Comparison of ENCODE assay signal across 19 mouse cellular contexts in genomic region chr1:168046749-168047148, GRCm38 (mm10).
A peak's percentile ranks its signal among the peaks of the same experiment; 100 is the strongest.
DNase-seq lines count a peak whose midpoint lies in the region; ATAC-seq and TF ChIP-seq lines count a peak whose summit lies in the region.
"Had no signal": no experiment of that assay in that cellular context is flagged by ENCODE, and none has a peak within 500 bp of the region (broad histone marks: within the 10 kb centered on the region; RNA-seq: fewer than 3 reads in every experiment).

No protein-coding gene starts in this region.

- no peaks in the 10 kb centered on the region for H3K9me3 ChIP-seq in forebrain, embryonic 11.5 days (ENCODE audit: control insufficient read depth, low read length)
- H3K9me3 ChIP-seq in forebrain, embryonic 10.5 days: no peaks in the 10 kb centered on the region
- H3K9me3 ChIP-seq in forebrain, postnatal 0 days (ENCODE audit: low read length): no peaks in the 10 kb centered on the region
- H3K9me3 ChIP-seq in midbrain, embryonic 15.5 days: no peaks in the 10 kb centered on the region
- H3K9me3 ChIP-seq: intestine, embryonic 15.5 days; kidney, embryonic 15.5 days; liver, embryonic 13.5 days; lung, embryonic 15.5 days had no signal

- no peaks in the 10 kb centered on the region for H3K36me3 ChIP-seq in forebrain, embryonic 11.5 days (ENCODE audit: control insufficient read depth, insufficient read depth, low read length)
- H3K36me3 ChIP-seq in forebrain, embryonic 10.5 days (replicated peaks): no peaks in the 10 kb centered on the region
- no peaks in the 10 kb centered on the region for H3K36me3 ChIP-seq in forebrain, postnatal 0 days (ENCODE audit: insufficient read depth)
- H3K36me3 ChIP-seq in midbrain, embryonic 15.5 days (replicated peaks): no peaks in the 10 kb centered on the region
- H3K36me3 ChIP-seq: intestine, embryonic 15.5 days; kidney, embryonic 15.5 days; liver, embryonic 13.5 days; lung, embryonic 15.5 days had no signal

- H3K4me3 ChIP-seq in forebrain, embryonic 11.5 days (ENCODE audit: low read depth, low read length): no peak overlapping the region
- no peak overlapping the region for H3K4me3 ChIP-seq in forebrain, embryonic 10.5 days
- no peak overlapping the region for H3K4me3 ChIP-seq in forebrain, postnatal 0 days (ENCODE audit: low read depth, low read length)
- H3K4me3 ChIP-seq in midbrain, embryonic 15.5 days: no peak overlapping the region
- H3K4me3 ChIP-seq: intestine, embryonic 15.5 days; kidney, embryonic 15.5 days; liver, embryonic 13.5 days; lung, embryonic 15.5 days had no signal

- DNase-seq in forebrain, embryonic 11.5 days (ENCODE audit: low spot score): no peak
- no peak for DNase-seq in forebrain, embryonic 10.5 days (ENCODE audit: extremely low spot score, low spot score)
- DNase-seq in brain, embryonic 14.5 days (ENCODE audit: low read depth): peak; percentile 86
- peak; percentile 57 for DNase-seq in forebrain, postnatal 0 days
- no peak for DNase-seq in spleen, postnatal 14 days (ENCODE audit: low spot score in 2 of 2)
- DNase-seq in spleen, postnatal 4 days (ENCODE audit: low spot score in 2 of 2): no peak
- DNase-seq: adrenal gland, postnatal 25 days; gastrocnemius, postnatal 36 days; heart, postnatal 14 days; liver, embryonic 13.5 days; right cerebral cortex, adult 18-20 months; thymus, postnatal 14 days had no signal

- TF ChIP-seq CTCF in brain, embryonic 14.5 days (IDR thresholded peaks at IDR 0.05; ENCODE audit: borderline replicate concordance, extremely low read depth, insufficient read depth, insufficient read length): no peak
- TF ChIP-seq CTCF in forebrain, postnatal 0 days (IDR thresholded peaks at IDR 0.05; ENCODE audit: low read depth): no peak

- no peak overlapping the region for H3K9ac ChIP-seq in forebrain, embryonic 11.5 days (ENCODE audit: low read length)
- H3K9ac ChIP-seq in forebrain, postnatal 0 days: no peak overlapping the region
- H3K9ac ChIP-seq in midbrain, embryonic 15.5 days: no peak overlapping the region
- H3K9ac ChIP-seq: intestine, embryonic 15.5 days; kidney, embryonic 15.5 days; liver, embryonic 13.5 days; lung, embryonic 15.5 days had no signal

- no peaks in the 10 kb centered on the region for H3K27me3 ChIP-seq in forebrain, embryonic 11.5 days (ENCODE audit: control insufficient read depth, insufficient read depth, low read length)
- H3K27me3 ChIP-seq in forebrain, embryonic 10.5 days (ENCODE audit: poor library complexity, severe bottlenecking): no peaks in the 10 kb centered on the region
- H3K27me3 ChIP-seq in forebrain, postnatal 0 days (ENCODE audit: insufficient read depth, low read length): no peaks in the 10 kb centered on the region
- H3K27me3 ChIP-seq in midbrain, embryonic 15.5 days (replicated peaks): no peaks in the 10 kb centered on the region
- H3K27me3 ChIP-seq: intestine, embryonic 15.5 days; kidney, embryonic 15.5 days; liver, embryonic 13.5 days; lung, embryonic 15.5 days had no signal

- H3K27ac ChIP-seq in forebrain, embryonic 11.5 days (ENCODE audit: low read depth, low read length): no peak overlapping the region
- no peak overlapping the region for H3K27ac ChIP-seq in forebrain, embryonic 10.5 days
- peak overlapping the region; percentile 35; the same call in 1 of the 2 replicates for H3K27ac ChIP-seq in forebrain, postnatal 0 days (ENCODE audit: low read depth, low read length)
- H3K27ac ChIP-seq in midbrain, embryonic 15.5 days: peak overlapping the region; percentile 13; the same call in 1 of the 2 replicates
- H3K27ac ChIP-seq: intestine, embryonic 15.5 days; kidney, embryonic 15.5 days; liver, embryonic 13.5 days; lung, embryonic 15.5 days; macrophage had no signal

- peak; percentile 52 for ATAC-seq in forebrain, embryonic 11.5 days (replicated peaks; ENCODE audit: low FRiP score)
- peak; percentile 69 for ATAC-seq in forebrain, postnatal 0 days
- ATAC-seq in midbrain, embryonic 15.5 days (replicated peaks): peak; percentile 58
- ATAC-seq in frontal cortex, adult (ENCODE audit: low TSS enrichment): no peak
- ATAC-seq: intestine, embryonic 15.5 days had no signal

- TF ChIP-seq POLR2A in brain, embryonic 14.5 days (IDR thresholded peaks at IDR 0.05; ENCODE audit: borderline replicate concordance, extremely low read depth, insufficient read depth, insufficient read length, poor library complexity, severe bottlenecking): no peak

- peaks cover 6% of the 10 kb centered on the region; the same call in 1 of the 2 replicates for H3K4me1 ChIP-seq in forebrain, embryonic 11.5 days (replicated peaks; ENCODE audit: control insufficient read depth, insufficient read depth, low read length)
- peaks cover 13% of the 10 kb centered on the region; the same call in 1 of the 2 replicates for H3K4me1 ChIP-seq in forebrain, embryonic 10.5 days
- H3K4me1 ChIP-seq in forebrain, postnatal 0 days (ENCODE audit: insufficient read depth): peaks cover 12% of the 10 kb centered on the region; the same call in 1 of the 2 replicates
- peaks cover 18% of the 10 kb centered on the region for H3K4me1 ChIP-seq in midbrain, embryonic 15.5 days
- H3K4me1 ChIP-seq: intestine, embryonic 15.5 days; kidney, embryonic 15.5 days; liver, embryonic 13.5 days; lung, embryonic 15.5 days had no signal

- H3K4me2 ChIP-seq in forebrain, embryonic 11.5 days (ENCODE audit: low read depth, low read length, severe bottlenecking): no peak overlapping the region
- H3K4me2 ChIP-seq in forebrain, postnatal 0 days (ENCODE audit: low read depth): no peak overlapping the region
- no peak overlapping the region for H3K4me2 ChIP-seq in midbrain, embryonic 15.5 days
- H3K4me2 ChIP-seq: heart, embryonic 11.5 days; intestine, embryonic 15.5 days; kidney, embryonic 15.5 days; liver, embryonic 13.5 days; lung, embryonic 15.5 days had no signal

- 74% methylated on average over 1 of the region's 1 CpGs for WGBS in forebrain, embryonic 11.5 days
- 100% methylated on average over 1 of the region's 1 CpGs for WGBS in forebrain, embryonic 10.5 days
- WGBS in forebrain, postnatal 0 days: 24% methylated on average over 1 of the region's 1 CpGs
- 55% methylated on average over 1 of the region's 1 CpGs for WGBS in midbrain, embryonic 15.5 days

Comparison
In these comparisons a context has a peak if more than half of its experiments do, and no peak if none do; other contexts are left out.
1. DNase-seq: peak in brain, embryonic 14.5 days (single experiment) and forebrain, postnatal 0 days (single experiment); none in forebrain, embryonic 11.5 days (single experiment), forebrain, embryonic 10.5 days (single experiment), spleen, postnatal 14 days (0 of 2) and spleen, postnatal 4 days (0 of 2).
2. H3K27ac ChIP-seq: peak in forebrain, postnatal 0 days (single experiment) and midbrain, embryonic 15.5 days (single experiment); none in forebrain, embryonic 11.5 days (single experiment) and forebrain, embryonic 10.5 days (single experiment).